Mouse (Mus musculus): ENCODE measurements at regions not wholly inside any gene's neighbourhood (a gene's known extent, or its start where the extent isn't known, plus 50 kb on each side); places are given as distances from the start of the nearest gene placed in this dataset.

DNA sequence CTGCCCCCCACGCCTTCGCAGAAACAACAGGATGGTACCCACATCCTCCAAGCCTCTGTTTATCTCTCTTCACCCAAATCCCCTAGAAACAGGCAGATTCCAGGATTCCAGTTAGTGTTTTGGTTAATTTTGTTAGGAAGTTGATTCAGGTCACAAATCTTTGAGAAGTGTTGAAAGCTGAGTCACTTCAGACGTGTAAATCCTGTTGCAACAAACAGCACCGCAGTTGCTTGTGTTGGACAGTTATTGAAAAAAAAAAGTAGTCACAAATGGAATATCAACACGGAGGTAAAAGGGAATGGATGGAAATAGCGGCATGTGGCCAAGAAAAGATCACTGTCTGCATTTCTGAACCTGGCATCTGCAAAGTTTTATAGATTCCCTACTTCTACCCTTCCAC, 831.0 kb downstream of the Kcnj2 start:
- peaks cover 14% of the 10 kb centered on the region; the same call in 1 of the 2 replicates for H3K27me3 ChIP-seq (replicated peaks)
- H3K9ac ChIP-seq, result no peak overlapping the region
- no peaks in the 10 kb centered on the region for H3K9me3 ChIP-seq
- H3K4me3 ChIP-seq, result no peak overlapping the region
- no peaks in the 10 kb centered on the region for H3K36me3 ChIP-seq (replicated peaks)
- no peak overlapping the region for H3K27ac ChIP-seq
- 88% methylated on average over 6 of the region's 6 CpGs for WGBS
- H3K4me2 ChIP-seq, result no peak overlapping the region
- peaks cover 13% of the 10 kb centered on the region for H3K4me1 ChIP-seq
- ATAC-seq (replicated peaks), result no peak

DNA sequence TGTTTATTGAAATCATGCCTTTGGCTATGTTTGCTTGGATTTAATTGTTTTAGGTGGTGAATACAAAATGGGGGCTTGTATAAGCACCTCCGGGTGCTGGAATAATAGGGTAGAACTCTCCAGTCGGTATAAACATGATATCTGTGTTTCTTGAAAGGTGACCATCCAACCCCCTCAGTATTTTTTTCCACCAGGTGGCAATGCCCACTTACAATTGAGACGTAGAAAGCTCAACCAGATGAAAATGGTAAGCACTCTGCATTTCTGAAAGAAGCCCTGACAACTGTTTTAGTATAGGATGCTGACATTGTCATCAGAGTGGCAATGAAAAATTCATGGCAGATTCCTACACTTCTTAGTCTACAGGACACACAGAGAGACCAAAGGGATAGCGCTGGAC, 838.1 kb downstream of the Kcnj2 start:
- no peak overlapping the region for H3K4me2 ChIP-seq
- no peaks in the 10 kb centered on the region for H3K9me3 ChIP-seq
- no peak for ATAC-seq (replicated peaks)
- 65% methylated on average over 4 of the region's 4 CpGs for WGBS
- H3K27me3 ChIP-seq (replicated peaks), result 0 out of 2 replicates have a peak, but pooled peaks cover 3% of the 10 kb centered on the region
- H3K27ac ChIP-seq, result no peak overlapping the region
- no peak overlapping the region for H3K9ac ChIP-seq
- no peaks in the 10 kb centered on the region for H3K4me1 ChIP-seq
- H3K36me3 ChIP-seq (replicated peaks), result no peaks in the 10 kb centered on the region
- H3K4me3 ChIP-seq, result no peak overlapping the region

DNA sequence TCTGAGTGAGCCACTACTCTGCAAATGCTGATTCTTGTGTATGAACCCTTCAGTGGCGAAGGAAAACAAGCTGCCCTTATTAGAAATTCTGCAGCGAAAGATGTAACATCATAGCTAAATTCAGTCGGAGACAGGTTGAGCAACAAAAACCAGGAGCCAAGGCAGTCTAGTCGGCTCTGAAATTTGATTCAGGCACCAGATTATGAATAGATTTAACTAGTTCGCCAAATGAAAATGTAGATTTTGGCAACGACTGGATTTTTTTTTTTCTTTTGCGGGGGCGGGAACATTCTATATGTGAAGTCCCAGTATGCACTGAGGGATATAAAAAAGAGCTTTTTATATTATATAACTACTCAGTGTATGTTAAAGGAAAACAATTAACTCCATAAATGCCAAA, 847.9 kb downstream of the Kcnj2 start:
- H3K9me3 ChIP-seq, result no peaks in the 10 kb centered on the region
- H3K27ac ChIP-seq, result no peak overlapping the region
- no peak overlapping the region for H3K9ac ChIP-seq
- H3K27me3 ChIP-seq (replicated peaks), result no peaks in the 10 kb centered on the region
- WGBS, result 90% methylated on average over 8 of the region's 8 CpGs
- ATAC-seq (replicated peaks), result no peak
- no peaks in the 10 kb centered on the region for H3K4me1 ChIP-seq
- no peak overlapping the region for H3K4me3 ChIP-seq
- no peaks in the 10 kb centered on the region for H3K36me3 ChIP-seq (replicated peaks)
- H3K4me2 ChIP-seq, result no peak overlapping the region

DNA sequence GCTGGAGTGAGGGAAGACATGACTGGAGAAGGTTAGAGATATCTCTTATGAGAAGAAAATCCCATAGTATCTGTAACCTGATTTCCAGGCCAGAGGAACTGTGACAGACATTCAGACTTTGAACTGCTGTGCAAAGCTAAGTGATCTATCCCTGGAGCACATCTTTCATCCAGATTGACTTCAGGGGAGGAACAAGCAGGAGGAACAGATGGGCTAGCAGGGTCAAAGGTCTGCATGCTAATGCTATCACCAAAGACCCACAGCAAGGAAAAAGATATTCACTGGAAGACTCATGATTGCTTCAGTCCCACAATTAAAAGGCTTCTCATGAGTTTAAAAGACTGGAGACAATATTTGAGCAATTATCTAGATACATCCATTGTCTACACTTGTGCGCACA, 855.7 kb upstream of the Sox9 start:
- Histone ChIP-seq H3K9me3 (no peaks in the 10 kb centered on the region), H3K4me2 (no peak overlapping the region), H3K36me3 (replicated peaks) (no peaks in the 10 kb centered on the region), H3K4me1 (no peaks in the 10 kb centered on the region), H3K9ac (no peak overlapping the region), H3K27ac (no peak overlapping the region), H3K27me3 (replicated peaks) (no peaks in the 10 kb centered on the region), H3K4me3 (no peak overlapping the region)
- WGBS, result 93% methylated on average over 1 of the region's 1 CpGs
- ATAC-seq (replicated peaks), result no peak

DNA sequence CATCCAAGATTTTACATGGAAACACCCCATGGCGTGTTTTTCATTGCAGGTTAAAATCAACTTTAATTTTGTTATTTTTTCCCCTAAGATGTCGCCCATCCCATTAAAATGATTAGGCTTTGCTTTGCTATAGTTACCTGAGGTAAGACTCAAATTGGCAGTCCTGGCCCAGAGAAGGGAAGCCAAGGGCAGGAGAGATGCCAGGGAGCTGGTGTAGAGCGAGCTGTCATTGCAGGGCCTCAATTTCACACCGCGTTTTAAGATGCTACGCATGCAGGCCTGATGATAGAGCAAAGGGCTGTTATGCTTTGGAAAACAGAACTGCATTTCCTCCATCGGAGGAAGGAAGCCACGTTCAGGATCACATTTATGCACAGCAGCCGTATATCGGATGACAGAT, 852.7 kb upstream of the Sox9 start:
- Histone ChIP-seq H3K36me3 (replicated peaks) (no peaks in the 10 kb centered on the region), H3K9ac (no peak overlapping the region)
- WGBS, result 47% methylated on average over 10 of the region's 10 CpGs

DNA sequence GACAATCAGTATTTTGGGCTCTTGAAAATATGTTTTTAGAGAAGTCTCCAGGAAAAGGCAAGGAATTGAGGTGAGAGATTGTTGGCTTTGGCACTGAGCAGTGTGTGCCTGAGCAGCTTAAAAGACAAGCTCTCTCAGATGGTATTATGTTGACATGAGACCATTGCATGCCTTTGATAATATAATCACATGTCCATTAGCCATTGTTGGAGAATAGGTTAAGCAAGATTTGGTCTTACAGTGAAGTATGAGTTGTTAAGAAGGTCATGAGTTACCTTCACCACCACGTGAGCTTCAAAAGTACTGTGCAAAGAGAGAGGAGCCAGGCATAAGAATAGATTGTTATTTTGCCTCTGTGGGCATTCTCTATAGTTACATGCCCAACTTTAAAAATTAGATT, 850.0 kb upstream of the Sox9 start:
- 80% methylated on average over 1 of the region's 1 CpGs for WGBS
- H3K4me3 ChIP-seq, result no peak overlapping the region

More for the DNA sequence above, 852.7 kb upstream of the Sox9 start:
- Histone ChIP-seq H3K4me1 (no peaks in the 10 kb centered on the region), H3K4me2 (no peak overlapping the region), H3K4me3 (no peak overlapping the region), H3K27ac (no peak overlapping the region), H3K9me3 (no peaks in the 10 kb centered on the region), H3K27me3 (replicated peaks) (no peaks in the 10 kb centered on the region)
- ATAC-seq (replicated peaks), result no peak

DNA sequence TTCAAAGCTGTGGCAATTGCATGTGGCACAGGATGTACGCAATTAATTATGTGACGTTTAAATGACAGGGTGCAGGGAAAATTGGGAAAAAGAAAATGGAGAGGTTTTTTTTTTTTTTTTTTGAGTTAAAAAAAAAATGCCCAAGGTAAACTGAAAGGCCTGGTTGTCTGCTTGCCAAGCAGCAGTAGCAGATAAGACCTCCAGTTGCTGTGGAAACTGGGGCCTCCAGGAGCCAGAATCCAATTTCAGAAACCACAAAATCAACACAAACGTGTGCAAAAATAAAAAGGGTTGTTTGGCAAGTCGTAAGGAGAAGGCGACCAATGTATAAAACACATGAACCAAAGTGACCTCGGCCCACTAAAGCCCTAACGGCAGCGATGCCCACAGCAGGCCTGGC, 837.7 kb upstream of the Sox9 start:
- WGBS, result 66% methylated on average over 8 of the region's 8 CpGs
- no peaks in the 10 kb centered on the region for H3K36me3 ChIP-seq (replicated peaks)
- no peak overlapping the region for H3K9ac ChIP-seq
- H3K4me3 ChIP-seq, result no peak overlapping the region
- 0 out of 2 replicates have a peak, but pooled peaks cover 3% of the 10 kb centered on the region for H3K4me1 ChIP-seq
- no peak overlapping the region for H3K27ac ChIP-seq
- no peaks in the 10 kb centered on the region for H3K27me3 ChIP-seq (replicated peaks)
- no peaks in the 10 kb centered on the region for H3K9me3 ChIP-seq
- H3K4me2 ChIP-seq, result no peak overlapping the region
- ATAC-seq (replicated peaks), result no peak

More for the DNA sequence above, 850.0 kb upstream of the Sox9 start:
- H3K27me3 ChIP-seq (replicated peaks), result no peaks in the 10 kb centered on the region
- no peak overlapping the region for H3K27ac ChIP-seq
- no peaks in the 10 kb centered on the region for H3K9me3 ChIP-seq
- H3K4me2 ChIP-seq, result no peak overlapping the region
- H3K9ac ChIP-seq, result no peak overlapping the region
- no peaks in the 10 kb centered on the region for H3K36me3 ChIP-seq (replicated peaks)
- H3K4me1 ChIP-seq, result no peaks in the 10 kb centered on the region
- ATAC-seq (replicated peaks), result no peak

DNA sequence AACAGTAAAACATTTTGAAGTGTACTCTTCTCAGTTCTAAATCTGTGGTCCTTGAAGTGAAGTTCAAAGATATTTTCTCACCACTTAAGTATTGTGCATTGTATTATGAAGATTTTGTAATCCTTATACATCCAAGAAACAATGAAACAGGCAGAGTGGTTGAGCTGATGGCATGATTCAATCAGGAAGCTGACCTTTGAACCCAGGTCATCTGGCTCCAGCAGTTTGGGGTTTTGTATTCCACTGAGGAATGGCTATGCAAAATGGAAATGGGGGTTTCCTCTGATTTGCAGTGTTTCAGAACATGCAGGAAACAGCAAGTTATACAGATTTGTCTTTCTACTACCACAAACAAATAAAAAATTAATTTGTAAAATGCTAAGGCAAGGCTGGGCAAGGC, 836.2 kb upstream of the Sox9 start:
- no peak for ATAC-seq (replicated peaks)
- H3K4me2 ChIP-seq, result no peak overlapping the region

DNA sequence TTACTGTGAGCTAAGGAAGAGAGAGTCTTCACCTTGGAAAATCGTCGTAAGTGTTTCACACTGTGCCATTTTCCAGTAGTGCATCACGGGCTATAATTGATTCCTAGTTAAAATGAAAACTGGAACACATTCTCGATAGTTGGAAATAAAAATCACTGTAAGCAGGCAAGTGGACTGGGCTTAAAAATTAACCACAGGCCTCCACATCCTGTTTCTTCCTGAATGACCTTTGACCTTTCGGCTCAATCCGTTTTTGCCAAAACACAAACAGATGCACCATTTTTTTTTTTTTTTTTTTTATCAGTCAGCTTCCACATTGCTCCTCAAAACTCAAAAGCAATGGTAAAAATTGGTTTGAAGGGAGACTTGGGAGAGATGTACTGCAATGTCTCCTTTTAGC, 834.4 kb upstream of the Sox9 start:
- ATAC-seq (replicated peaks), result no peak
- Histone ChIP-seq H3K27ac (no peak overlapping the region), H3K4me1 (0 out of 2 replicates have a peak, but pooled peaks cover 3% of the 10 kb centered on the region), H3K27me3 (replicated peaks) (no peaks in the 10 kb centered on the region), H3K9me3 (no peaks in the 10 kb centered on the region), H3K9ac (no peak overlapping the region), H3K4me3 (no peak overlapping the region), H3K4me2 (no peak overlapping the region), H3K36me3 (replicated peaks) (no peaks in the 10 kb centered on the region)
- WGBS, result 94% methylated on average over 6 of the region's 6 CpGs

More for the DNA sequence above, 836.2 kb upstream of the Sox9 start:
- no peak overlapping the region for H3K4me3 ChIP-seq
- 0 out of 2 replicates have a peak, but pooled peaks cover 3% of the 10 kb centered on the region for H3K4me1 ChIP-seq
- no peaks in the 10 kb centered on the region for H3K27me3 ChIP-seq (replicated peaks)
- no peak overlapping the region for H3K27ac ChIP-seq
- H3K9ac ChIP-seq, result no peak overlapping the region
- H3K36me3 ChIP-seq (replicated peaks), result no peaks in the 10 kb centered on the region
- no peaks in the 10 kb centered on the region for H3K9me3 ChIP-seq

DNA sequence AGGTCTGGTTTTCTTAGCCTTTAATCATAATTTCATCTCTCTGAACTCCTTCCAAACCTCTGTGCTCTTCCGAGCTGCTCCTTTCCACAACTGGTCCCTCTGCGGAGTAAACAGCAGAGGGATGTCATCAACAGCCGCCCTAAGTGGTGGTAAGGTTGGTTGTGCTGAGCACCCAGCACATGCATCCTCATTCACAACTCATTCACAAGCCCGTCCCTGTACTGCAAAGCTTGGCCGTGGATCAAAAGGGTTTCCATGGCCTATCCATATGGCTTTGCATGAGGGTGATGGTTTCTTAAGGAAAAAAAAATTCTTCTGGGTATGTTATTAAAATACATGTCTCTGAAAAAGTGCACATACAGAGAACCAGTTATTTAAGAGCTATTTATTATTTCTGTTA, 828.6 kb upstream of the Sox9 start:
- H3K4me3 ChIP-seq, result no peak overlapping the region
- ATAC-seq (replicated peaks), result no peak

DNA sequence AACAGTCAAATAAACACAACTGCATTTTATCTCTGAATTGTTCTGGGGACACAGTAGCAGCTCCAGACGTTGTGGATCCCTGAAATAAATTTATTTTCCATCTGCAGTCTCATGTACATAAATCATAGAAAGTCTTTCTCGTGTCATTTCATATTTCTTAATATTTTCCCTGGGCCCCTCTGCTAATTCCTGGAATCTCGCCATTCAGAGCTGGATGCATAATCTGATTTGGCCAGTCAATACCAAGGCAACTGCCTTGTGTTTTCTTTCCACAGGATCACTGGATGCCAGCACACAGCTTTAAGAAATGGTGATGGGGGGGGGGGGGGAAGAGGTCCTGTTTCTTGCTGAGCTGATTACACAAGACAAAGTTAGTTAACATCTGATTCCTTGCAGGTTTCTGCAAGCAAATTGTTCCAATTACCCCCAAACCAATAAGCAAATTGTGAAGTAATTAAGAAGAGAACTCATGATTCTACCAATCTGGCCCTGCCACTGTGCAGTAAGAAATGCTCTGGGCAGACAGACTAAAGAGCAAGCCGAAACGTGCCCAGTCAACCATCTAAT, 824.2 kb upstream of the Sox9 start:
- Histone ChIP-seq H3K4me3 (no peak overlapping the region), H3K36me3 (replicated peaks) (no peaks in the 10 kb centered on the region), H3K4me1 (no peaks in the 10 kb centered on the region; the same call in 1 of the 2 replicates), H3K9me3 (no peaks in the 10 kb centered on the region), H3K9ac (no peak overlapping the region), H3K4me2 (no peak overlapping the region), H3K27me3 (replicated peaks) (no peaks in the 10 kb centered on the region), H3K27ac (no peak overlapping the region)
- ATAC-seq (replicated peaks), result no peak
- WGBS, result 65% methylated on average over 5 of the region's 5 CpGs

More for the DNA sequence above, 828.6 kb upstream of the Sox9 start:
- WGBS, result 68% methylated on average over 5 of the region's 5 CpGs
- Histone ChIP-seq H3K4me1 (no peaks in the 10 kb centered on the region), H3K4me2 (no peak overlapping the region), H3K9me3 (no peaks in the 10 kb centered on the region), H3K27me3 (replicated peaks) (no peaks in the 10 kb centered on the region), H3K36me3 (replicated peaks) (no peaks in the 10 kb centered on the region), H3K9ac (no peak overlapping the region), H3K27ac (no peak overlapping the region)

DNA sequence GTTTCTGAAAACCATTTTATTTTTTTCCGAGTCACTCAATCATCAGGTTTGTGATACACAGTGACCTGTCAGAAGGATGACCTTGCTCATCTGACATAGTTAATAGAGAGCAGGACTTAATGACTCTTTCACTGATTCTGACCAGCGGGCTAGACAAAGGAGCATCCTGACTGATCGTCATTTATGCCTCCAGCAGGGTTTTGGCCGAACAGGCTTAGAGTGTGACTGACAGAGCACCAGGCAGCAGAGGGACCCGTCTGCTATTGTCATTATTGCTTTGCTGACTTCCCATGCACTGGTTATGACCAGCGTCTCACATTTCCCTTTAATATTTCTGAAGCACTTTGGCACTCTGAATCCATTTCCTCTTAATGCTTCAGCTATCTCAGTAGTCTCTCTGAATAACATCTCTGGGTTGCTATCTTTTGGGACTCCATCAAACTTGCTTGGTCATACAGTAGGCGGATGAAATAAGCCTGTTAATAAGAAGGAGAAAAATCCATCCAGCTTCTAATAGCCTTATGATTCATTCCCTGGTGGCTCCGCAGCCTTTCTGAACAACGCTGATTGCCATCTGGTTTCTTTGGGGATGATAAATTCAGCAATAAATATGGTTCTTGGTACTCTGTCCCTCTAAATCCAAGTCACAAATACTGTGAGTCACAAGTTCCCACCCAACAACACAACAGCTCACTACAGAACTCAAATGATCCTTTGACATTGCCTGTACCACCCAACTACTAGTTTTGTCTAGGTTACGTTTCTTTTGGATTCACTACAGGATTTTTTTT, 820.8 kb upstream of the Sox9 start:
- 46% methylated on average over 10 of the region's 10 CpGs for WGBS
- Histone ChIP-seq H3K4me2 (no peak overlapping the region), H3K27ac (no peak overlapping the region), H3K4me3 (no peak overlapping the region), H3K9ac (no peak overlapping the region), H3K27me3 (replicated peaks) (no peaks in the 10 kb centered on the region), H3K9me3 (no peaks in the 10 kb centered on the region), H3K36me3 (replicated peaks) (no peaks in the 10 kb centered on the region), H3K4me1 (no peaks in the 10 kb centered on the region; the same call in 1 of the 2 replicates)
- no peak for ATAC-seq (replicated peaks)

DNA sequence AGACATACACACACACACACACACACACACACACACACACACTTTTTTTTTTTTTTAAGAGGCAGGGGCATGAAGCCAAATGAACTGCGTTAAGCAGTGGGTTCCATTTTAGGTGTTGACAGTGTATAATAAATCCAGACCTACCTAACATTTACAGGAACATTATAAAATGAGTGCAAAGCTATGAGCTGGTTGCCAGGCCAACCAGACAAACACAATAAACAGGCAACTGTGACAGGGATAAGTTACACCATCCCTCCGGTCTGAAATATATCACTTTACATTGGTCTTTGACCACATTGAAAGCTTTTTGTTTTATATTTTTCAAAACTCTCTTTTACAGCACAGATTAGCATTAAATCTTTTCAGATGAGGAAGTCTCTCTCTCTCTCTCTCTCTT, 820.2 kb upstream of the Sox9 start:
- no peak overlapping the region for H3K9ac ChIP-seq
- no peak overlapping the region for H3K27ac ChIP-seq
- ATAC-seq (replicated peaks), result no peak

More for the DNA sequence above, 820.2 kb upstream of the Sox9 start:
- H3K4me2 ChIP-seq, result no peak overlapping the region
- WGBS, result 54% methylated on average over 2 of the region's 2 CpGs
- H3K36me3 ChIP-seq (replicated peaks), result no peaks in the 10 kb centered on the region
- no peak overlapping the region for H3K4me3 ChIP-seq
- no peaks in the 10 kb centered on the region for H3K27me3 ChIP-seq (replicated peaks)
- no peaks in the 10 kb centered on the region; the same call in 1 of the 2 replicates for H3K4me1 ChIP-seq
- H3K9me3 ChIP-seq, result no peaks in the 10 kb centered on the region

All from midbrain, embryonic 15.5 days (tissue).